Mouse (Mus musculus) heart, adult 2 months (tissue): ENCODE results near the gene Ahnak2.

ENCODE experiments used
- CTCF ChIP-seq: fragments of 200-600 bp; IDR thresholded peaks from 2 replicates; pipeline ENCODE4 v1.8.1; 2022; ENCODE audit warnings: antibody characterized with exemption, mild to moderate bottlenecking, moderate library complexity
- EP300 ChIP-seq: fragments of 200-500 bp; IDR thresholded peaks from 2 replicates; pipeline ENCODE4 v1.6.1; 2011; ENCODE audit warnings: low read depth, low read length, control low read depth; ENCODE audit not compliant: insufficient read depth
- POLR2A ChIP-seq: fragments of 200-500 bp; IDR thresholded peaks from 2 replicates; pipeline ENCODE4 v1.6.1; 2011; ENCODE audit warnings: mild to moderate bottlenecking, low read depth, low read length, control low read depth; ENCODE audit not compliant: insufficient read depth

DNA sequence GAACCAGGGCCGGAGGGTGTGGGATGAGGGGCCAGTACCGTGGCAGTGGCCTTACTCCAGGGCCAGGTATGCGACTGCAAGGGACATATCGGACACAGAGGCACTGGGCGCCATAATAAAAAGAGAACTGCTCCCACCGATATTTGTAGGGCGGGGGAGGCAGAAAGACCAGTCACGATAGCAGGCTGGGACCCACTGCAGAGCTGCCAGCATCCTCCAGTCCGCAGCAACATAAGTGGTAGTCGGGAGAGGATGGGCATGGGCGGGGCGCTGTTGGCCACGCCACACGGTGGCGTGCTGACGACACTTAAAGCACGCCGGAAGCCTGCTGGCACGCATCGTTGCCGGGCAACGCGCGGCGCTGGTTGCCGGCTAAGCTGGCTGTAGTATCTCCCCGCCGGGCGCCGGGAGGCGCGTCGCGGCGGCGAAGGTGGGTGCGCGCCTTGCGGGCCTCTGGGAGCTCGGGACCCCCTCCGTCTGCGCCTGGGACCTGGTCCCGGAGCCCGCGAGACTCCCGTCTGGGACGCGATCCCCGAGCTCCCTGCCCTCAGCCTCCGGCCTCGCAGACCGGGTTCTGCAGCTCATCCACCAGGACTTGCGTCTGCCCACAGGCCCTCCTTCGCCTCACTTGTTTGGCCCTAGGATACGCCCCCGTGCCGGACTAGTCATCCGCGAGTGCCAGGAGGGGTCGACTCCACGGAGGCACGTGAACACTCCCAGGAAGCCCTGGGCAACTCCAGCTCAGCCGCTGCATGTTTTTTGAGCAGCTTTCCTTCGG, 6.3 kb upstream of the Ahnak2 start, which contains the start of gene Clba1:
- TF ChIP-seq CTCF (peak; percentile 71), POLR2A (peak; percentile 70), EP300 (0 out of 2 replicates have a peak, but pooled peaks have one; percentile 30)
